Mouse (Mus musculus) kidney, embryonic 16.5 days (tissue): Measurements from ENCODE around the gene Dnm3. TPM values are rescaled to one million over a fixed set of nuclear protein-coding genes. Genes with fewer than 3 reads are reported as not detected.

ENCODE experiments used
- ATAC-seq: fragments of 200-750 bp; cut with Nextera tagmentation; 2 replicates; pipeline ENCODE4 v1.8.0; 2017; ENCODE audit warnings: moderate TSS enrichment; ENCODE audit not compliant: low FRiP score, low TSS enrichment
- H3K27ac ChIP-seq: fragments of 300-500 bp; sonication (generic); 2 replicates; pipeline ENCODE4 v1.5.1; 2014; ENCODE audit warnings: low read length
- H3K27me3 ChIP-seq: fragments of 300-500 bp; sonication (generic); 2 replicates; pipeline ENCODE4 v1.6.1; 2014; ENCODE audit warnings: low read length, control low read depth, mixed read lengths; ENCODE audit not compliant: insufficient read depth
- H3K36me3 ChIP-seq: fragments of 300-500 bp; sonication (generic); 2 replicates; pipeline ENCODE4 v1.6.1; 2014; ENCODE audit warnings: low read length, control low read depth, mixed read lengths; ENCODE audit not compliant: insufficient read depth
- H3K4me1 ChIP-seq: fragments of 300-500 bp; sonication (generic); 2 replicates; pipeline ENCODE4 v1.6.1; 2014; ENCODE audit warnings: low read length, control low read depth, mixed read lengths; ENCODE audit not compliant: insufficient read depth
- H3K4me2 ChIP-seq: fragments of 300-500 bp; sonication (generic); replicated peaks from 2 replicates; pipeline ENCODE4 v1.6.1; 2014; ENCODE audit warnings: low read depth, low read length
- H3K4me3 ChIP-seq: fragments of 300-500 bp; sonication (generic); 2 replicates; pipeline ENCODE4 v1.5.1; 2014; ENCODE audit warnings: mild to moderate bottlenecking, low read length
- H3K9ac ChIP-seq: fragments of 300-500 bp; sonication (generic); replicated peaks from 2 replicates; pipeline ENCODE4 v1.6.1; 2014; ENCODE audit warnings: low read length
- H3K9me3 ChIP-seq: fragments of 300-500 bp; sonication (generic); 2 replicates; pipeline ENCODE4 v1.6.1; 2016; ENCODE audit warnings: low read length, control low read depth
- WGBS: fragments of 180-500 bp; shearing (Covaris S2); extraction: QIAGEN DNeasy Blood & Tissue Kit; methylation state at CpG from one replicate; pipeline ENCODE4 v1.1.7; 2014; 5-methylcytosine and 5-hydroxymethylcytosine counted together
- polyA plus RNA-seq: library from polyadenylated mRNA; unstranded; fragments of >200 nt; fragmentation: Nextera tagmentation; extraction: Ambion mirVana; gene quantifications from 2 replicates; pipeline ENCODE4 v1.2.1, GENCODE M21; 2015

Dnm3 gene
- polyA plus RNA-seq, 1 experiment from 2014 or later = 6.8 TPM

DNA sequence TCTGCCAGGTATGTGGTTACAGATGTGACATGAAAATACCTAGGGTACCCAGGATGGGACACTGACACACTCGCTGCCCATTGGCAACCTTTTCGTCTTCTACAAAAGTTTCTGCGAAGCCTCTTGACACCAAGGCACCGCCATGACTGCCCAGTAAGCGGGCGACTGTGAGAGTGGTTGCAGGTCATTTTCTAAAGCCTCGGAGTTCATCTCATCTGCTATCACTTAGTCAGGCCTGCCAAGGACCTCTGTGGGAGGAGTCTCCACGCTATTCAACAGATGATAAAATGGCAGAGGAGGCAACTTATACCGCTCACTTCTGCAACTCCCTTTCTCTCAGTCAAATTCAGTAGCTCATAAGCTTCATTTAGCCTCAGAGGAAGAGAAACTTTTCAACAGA is 268.8 kb downstream of the Dnm3 start:
- no peak overlapping the region for H3K27ac ChIP-seq
- no peaks in the 10 kb centered on the region for H3K36me3 ChIP-seq
- 85% methylated on average over 9 of the region's 9 CpGs for WGBS

DNA sequence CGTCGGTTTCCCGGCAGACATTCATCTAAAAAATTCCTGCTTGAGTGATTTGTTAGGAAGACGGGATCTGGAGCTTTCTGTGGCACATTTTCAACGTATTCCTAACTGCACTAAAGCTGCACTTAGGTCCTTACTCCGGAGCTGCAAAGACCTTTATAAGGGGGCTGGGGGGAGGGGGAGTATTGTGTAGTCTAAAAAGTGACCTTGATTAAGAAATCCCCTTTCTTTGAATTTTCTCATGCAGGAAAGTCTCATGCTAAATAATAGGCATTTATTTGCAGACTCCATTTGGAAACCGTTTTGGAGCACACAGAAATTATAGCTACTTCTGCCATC is 270.2 kb downstream of the Dnm3 start:
- Histone ChIP-seq H3K4me3 (peak overlapping the region; percentile 28), H3K9ac (no peak overlapping the region), H3K4me1 (peaks cover 38% of the 10 kb centered on the region), H3K36me3 (no peaks in the 10 kb centered on the region), H3K4me2 (peak overlapping the region; percentile 48), H3K27me3 (no peaks in the 10 kb centered on the region), H3K9me3 (no peaks in the 10 kb centered on the region), H3K27ac (peak overlapping the region; percentile 80)
- no peak for ATAC-seq
- WGBS = 24% methylated on average over 7 of the region's 7 CpGs

More for the DNA sequence above, 268.8 kb downstream of the Dnm3 start:
- no peak for ATAC-seq
- Histone ChIP-seq H3K4me1 (peaks cover 32% of the 10 kb centered on the region), H3K9me3 (no peaks in the 10 kb centered on the region), H3K4me2 (no peak overlapping the region), H3K9ac (no peak overlapping the region), H3K27me3 (no peaks in the 10 kb centered on the region), H3K4me3 (no peak overlapping the region)

DNA sequence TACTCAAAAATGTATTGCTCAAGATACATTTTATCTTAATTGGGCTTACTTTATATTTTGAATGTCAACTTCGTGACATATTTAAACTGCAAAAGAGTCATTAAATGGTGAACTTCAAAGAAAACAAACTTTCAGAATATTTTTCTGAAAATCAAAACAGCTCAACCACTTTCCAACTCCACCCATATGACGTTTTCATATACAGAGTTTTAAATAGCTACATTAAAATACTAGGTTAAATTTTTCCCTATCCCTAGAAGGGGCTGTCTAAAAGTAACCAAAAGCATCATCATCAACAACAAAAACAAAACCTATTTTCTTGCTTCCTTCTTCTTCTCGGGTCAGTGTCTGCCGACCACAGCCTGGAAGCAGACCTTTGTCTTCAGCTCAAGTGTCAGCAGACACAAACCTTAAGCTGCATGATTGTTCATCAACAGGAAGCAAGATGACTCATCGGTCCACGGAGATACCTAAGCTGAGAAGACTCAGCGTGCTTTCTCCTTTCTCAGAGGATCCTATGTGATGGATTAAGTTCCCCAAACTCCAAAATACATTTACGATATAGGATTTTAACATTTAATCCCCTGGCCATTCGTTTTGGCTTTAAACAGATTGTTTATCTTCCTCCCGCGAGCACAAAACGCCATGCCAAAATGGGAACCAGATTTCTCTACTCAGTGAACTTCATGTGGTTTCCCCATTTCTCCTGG is 270.7 kb downstream of the Dnm3 start:
- WGBS = 24% methylated on average over 12 of the region's 12 CpGs
- Histone ChIP-seq H3K27me3 (no peaks in the 10 kb centered on the region), H3K9me3 (no peaks in the 10 kb centered on the region), H3K27ac (peak overlapping the region; percentile 80), H3K9ac (no peak overlapping the region), H3K4me1 (peaks cover 39% of the 10 kb centered on the region), H3K4me3 (peak overlapping the region; percentile 28), H3K4me2 (peak overlapping the region; percentile 48), H3K36me3 (no peaks in the 10 kb centered on the region)
- no peak for ATAC-seq

DNA sequence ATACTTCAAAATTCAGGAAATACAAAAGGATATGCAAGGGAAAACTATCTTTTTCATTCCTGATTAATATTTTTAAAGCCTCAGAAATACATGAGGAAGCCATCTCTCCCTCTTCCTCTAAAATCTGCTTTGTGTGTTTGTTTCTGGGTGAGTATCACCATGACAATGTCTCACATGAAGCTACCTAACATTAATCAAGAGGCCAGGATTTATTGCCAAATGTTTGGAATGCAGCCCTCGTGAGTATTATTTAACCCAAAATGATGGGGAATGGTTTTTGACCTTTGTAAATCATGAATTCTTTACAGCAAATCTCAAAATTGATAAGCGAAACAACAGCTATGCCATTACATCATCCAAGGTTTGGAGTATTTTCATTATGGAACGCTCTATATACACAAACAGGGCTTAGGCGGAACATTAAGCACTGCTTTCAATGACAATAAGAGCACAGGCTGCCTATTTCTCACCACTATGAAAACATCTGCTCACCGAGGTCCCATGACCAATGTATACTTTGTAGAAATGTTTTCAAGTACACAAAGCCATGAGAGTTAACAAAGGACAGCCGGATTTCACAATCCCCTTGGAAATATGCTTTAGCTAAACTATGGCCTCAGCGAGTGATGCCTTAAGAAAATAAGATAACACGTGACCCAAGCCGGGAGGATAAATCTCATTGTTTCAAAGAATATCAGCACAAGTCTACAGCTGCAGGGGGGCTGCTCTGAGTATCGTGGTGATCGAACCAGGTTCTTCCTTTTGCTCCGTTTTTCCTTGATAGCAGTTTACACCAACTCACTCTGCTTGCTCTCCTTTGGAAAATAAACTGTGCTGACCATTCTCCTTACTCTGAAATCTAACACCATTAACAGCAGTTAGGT is 275.1 kb downstream of the Dnm3 start:
- H3K4me2 ChIP-seq = peak overlapping the region; percentile 30
- H3K27me3 ChIP-seq = no peaks in the 10 kb centered on the region
- H3K9ac ChIP-seq = no peak overlapping the region
- 0 out of 2 replicates have a peak overlapping the region, but pooled peaks have one; percentile 16 for H3K27ac ChIP-seq
- 31% methylated on average over 12 of the region's 12 CpGs for WGBS
- peaks cover 22% of the 10 kb centered on the region for H3K4me1 ChIP-seq
- no peaks in the 10 kb centered on the region for H3K9me3 ChIP-seq
- no peak; the same call in 1 of the 2 replicates for ATAC-seq
- H3K4me3 ChIP-seq = no peak overlapping the region
- no peaks in the 10 kb centered on the region for H3K36me3 ChIP-seq

DNA sequence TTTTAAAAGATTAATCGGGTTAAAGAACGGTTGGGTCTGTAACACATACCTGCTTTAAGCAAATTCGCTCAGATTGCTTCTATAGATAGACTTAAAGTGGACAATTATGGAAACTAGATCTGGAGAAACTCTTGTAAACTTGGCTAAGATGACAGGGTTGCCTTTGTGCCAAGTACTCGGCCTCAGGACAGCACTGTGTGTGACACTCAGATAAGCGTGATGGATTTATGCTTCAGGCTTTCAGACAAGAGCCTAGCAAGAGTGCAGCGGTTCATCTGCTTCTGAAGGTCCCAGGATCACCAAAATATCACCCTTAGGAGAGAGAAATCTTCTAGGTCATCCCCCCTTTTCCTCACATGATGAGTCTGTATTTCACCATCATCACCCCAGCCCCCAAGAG is 277.4 kb downstream of the Dnm3 start:
- Histone ChIP-seq H3K36me3 (no peaks in the 10 kb centered on the region), H3K4me3 (no peak overlapping the region), H3K4me2 (no peak overlapping the region), H3K9me3 (no peaks in the 10 kb centered on the region), H3K4me1 (peaks cover 22% of the 10 kb centered on the region), H3K27ac (no peak overlapping the region), H3K9ac (no peak overlapping the region), H3K27me3 (no peaks in the 10 kb centered on the region)
- WGBS = 76% methylated on average over 6 of the region's 6 CpGs
- ATAC-seq = no peak

DNA sequence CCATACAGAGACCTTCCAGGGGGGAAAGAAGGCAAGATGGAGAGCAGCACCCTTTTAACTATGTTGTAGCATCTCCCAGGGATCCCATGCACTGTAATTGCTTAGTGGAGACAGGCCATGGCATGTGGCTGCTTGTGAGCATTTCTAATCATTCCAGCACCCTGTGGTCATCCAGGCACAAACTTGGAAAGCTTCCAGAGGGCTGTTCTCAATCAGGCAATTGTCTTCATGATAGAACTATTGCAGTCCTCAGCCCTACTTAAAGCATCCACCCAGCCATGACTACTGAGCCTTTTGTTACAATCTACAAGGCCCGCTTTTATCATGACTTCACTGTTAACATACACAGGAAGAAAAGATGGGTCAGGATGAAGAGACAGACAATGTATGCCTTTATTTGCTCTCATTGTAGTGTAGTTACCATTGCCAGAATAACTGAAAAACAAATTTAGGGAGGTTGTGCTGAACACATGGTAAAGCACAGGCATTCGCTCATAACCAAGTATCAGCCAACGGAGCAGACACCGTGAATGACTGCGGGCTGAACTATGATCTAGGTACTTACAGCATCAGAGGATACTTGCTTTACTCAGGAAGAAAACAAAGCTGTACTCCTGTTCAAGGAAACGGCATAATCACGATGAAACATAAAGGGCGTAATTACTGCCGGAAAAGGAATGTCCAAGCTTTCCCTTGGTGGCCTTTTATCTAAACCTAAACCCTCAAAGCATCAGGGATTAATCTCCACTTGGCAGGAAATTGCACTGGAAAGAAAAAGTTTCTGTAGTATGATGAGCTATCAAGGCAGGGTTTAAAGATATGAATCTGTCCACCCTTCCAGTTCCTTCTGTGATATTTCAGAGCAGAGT is 280.8 kb downstream of the Dnm3 start:
- ATAC-seq = no peak
- WGBS = 63% methylated on average over 9 of the region's 9 CpGs

DNA sequence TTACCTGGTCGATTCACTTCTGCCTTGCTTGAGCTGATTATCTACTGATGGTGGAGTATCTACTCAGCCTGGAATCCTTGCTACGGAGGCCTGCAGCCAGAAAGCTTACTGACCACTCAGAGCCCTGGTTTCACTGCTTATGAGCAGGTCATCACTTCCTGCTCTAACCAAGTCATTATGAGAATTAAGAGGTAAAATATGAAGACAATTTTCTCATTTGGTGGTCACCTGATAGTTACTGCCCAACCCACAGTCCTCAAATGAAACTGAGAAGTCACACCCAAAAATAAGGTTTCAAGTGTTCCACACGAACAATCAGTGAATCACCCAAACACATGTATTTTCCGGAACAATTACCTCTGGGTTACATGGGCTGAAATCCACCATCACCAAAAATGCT is 289.1 kb downstream of the Dnm3 start:
- WGBS = 92% methylated on average over 4 of the region's 4 CpGs

More for the DNA sequence above, 280.8 kb downstream of the Dnm3 start:
- no peak overlapping the region for H3K4me2 ChIP-seq
- no peaks in the 10 kb centered on the region for H3K9me3 ChIP-seq
- no peaks in the 10 kb centered on the region for H3K36me3 ChIP-seq
- no peaks in the 10 kb centered on the region for H3K27me3 ChIP-seq
- H3K4me3 ChIP-seq = no peak overlapping the region
- no peak overlapping the region for H3K27ac ChIP-seq
- H3K9ac ChIP-seq = no peak overlapping the region
- peaks cover 6% of the 10 kb centered on the region; the same call in 1 of the 2 replicates for H3K4me1 ChIP-seq

DNA sequence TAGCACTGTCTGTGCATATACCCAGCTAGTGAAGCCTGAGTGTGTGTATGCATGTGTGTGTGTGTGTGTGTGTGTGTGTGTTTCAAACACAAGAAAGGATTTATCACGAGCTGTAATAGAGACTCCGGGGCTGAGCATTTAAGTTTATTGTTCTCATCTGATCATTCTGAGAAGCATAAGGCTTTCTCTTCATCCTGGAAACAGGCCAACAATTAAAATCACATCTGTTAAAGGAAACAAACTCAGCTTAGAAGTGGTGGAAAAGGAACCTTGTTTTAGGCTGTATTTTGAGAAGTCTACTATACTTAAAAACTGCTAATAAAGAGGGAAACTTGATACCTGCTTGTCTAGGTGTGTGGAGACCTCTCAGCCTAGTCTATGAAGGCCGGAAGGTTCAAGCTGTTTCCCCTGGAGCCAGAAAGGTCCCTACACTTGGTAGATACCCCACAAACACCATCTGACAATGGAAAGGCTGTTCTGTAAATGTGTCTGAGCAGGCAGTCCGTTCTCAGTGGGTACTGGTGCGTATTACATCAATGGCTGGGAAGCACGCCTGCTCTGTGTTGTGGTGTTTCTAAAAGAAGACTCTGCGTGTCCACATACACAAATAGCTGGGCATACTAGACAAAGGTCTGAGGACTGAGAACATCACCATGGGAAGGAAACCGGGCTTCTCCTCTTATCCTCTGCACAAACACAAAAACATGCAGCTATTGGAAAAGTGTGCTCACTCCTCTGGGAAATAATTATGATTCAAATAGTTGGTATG is 290.3 kb downstream of the Dnm3 start:
- ATAC-seq = peak; percentile 60
- Histone ChIP-seq H3K4me3 (no peak overlapping the region), H3K4me1 (peaks cover 45% of the 10 kb centered on the region), H3K27me3 (no peaks in the 10 kb centered on the region), H3K36me3 (no peaks in the 10 kb centered on the region), H3K27ac (peak overlapping the region; percentile 96), H3K9me3 (no peaks in the 10 kb centered on the region), H3K4me2 (peak overlapping the region; percentile 19), H3K9ac (no peak overlapping the region)
- WGBS = 23% methylated on average over 8 of the region's 8 CpGs

More for the DNA sequence above, 289.1 kb downstream of the Dnm3 start:
- ATAC-seq = no peak
- Histone ChIP-seq H3K4me3 (no peak overlapping the region), H3K9me3 (no peaks in the 10 kb centered on the region), H3K4me1 (peaks cover 40% of the 10 kb centered on the region), H3K9ac (no peak overlapping the region), H3K27ac (no peak overlapping the region), H3K4me2 (no peak overlapping the region), H3K27me3 (no peaks in the 10 kb centered on the region), H3K36me3 (no peaks in the 10 kb centered on the region)
